Mouse (Mus musculus) myocyte (in vitro differentiated cells): ENCODE measurements at regions not wholly inside any gene's neighbourhood (a gene's known extent, or its start where the extent isn't known, plus 50 kb on each side); places are given as distances from the start of the nearest gene placed in this dataset.

Experiments used
- CEBPB ChIP-seq: IDR thresholded peaks from 2 replicates; pipeline ENCODE4 v1.6.1; 2011; ENCODE audit warnings: mild to moderate bottlenecking, moderate library complexity; ENCODE audit not compliant: poor library complexity, insufficient read depth, severe bottlenecking
- E2F4 ChIP-seq: IDR thresholded peaks from one replicate; pipeline ENCODE4 v1.6.1; 2011; ENCODE audit warnings: mild to moderate bottlenecking, control low read depth, moderate library complexity; ENCODE audit not compliant: insufficient read depth
- MYOD1 ChIP-seq, 3 experiments: IDR thresholded peaks; one replicate each; pipeline ENCODE4 v1.6.1; 2011; ENCODE audit warnings: control low read depth in 2 of 3, low read depth in 2 of 3, mild to moderate bottlenecking in 2 of 3, moderate library complexity in 1 of 3; ENCODE audit not compliant: insufficient read length in 2 of 3, control insufficient read depth in 1 of 3
- POLR2A ChIP-seq: IDR thresholded peaks from one replicate; pipeline ENCODE4 v1.6.1; 2011; ENCODE audit warnings: low read depth, mild to moderate bottlenecking, control low read depth, moderate library complexity; ENCODE audit not compliant: insufficient read length
- SRF ChIP-seq: IDR thresholded peaks from one replicate; pipeline ENCODE4 v1.6.1; 2011; ENCODE audit warnings: low read depth; ENCODE audit not compliant: control insufficient read depth, insufficient read length
- USF1 ChIP-seq: IDR thresholded peaks from one replicate; pipeline ENCODE4 v1.6.1; 2011; ENCODE audit warnings: low read depth, mild to moderate bottlenecking, control low read depth, moderate library complexity

- TF ChIP-seq USF1 (no peak), CEBPB (no peak), SRF (peak; percentile 25), POLR2A (no peak), MYOD1 (IDR thresholded peaks at IDR 0.05; ENCODE audit: control insufficient read depth in 1 of 3, insufficient read length in 2 of 3, low read depth in 2 of 3) (no peak), E2F4 (no peak)
Measured at GRCm38 (mm10) chr1:92772101-92772783, 59.2 kb upstream of the Gpc1 start.
